Mouse (Mus musculus) megakaryocyte, embryonic 14.5 days (primary cell): ENCODE data around the gene Jpt1.

Experiments
- FLI1 ChIP-seq: IDR thresholded peaks from 2 replicates; pipeline ENCODE4 v1.6.1; 2012; ENCODE audit warnings: low read length, inconsistent platforms, mixed read lengths
- GATA1 ChIP-seq: IDR thresholded peaks from 3 replicates; pipeline ENCODE4 v1.6.1; 2012; ENCODE audit warnings: mixed read lengths, low read length, inconsistent platforms, borderline replicate concordance

DNA sequence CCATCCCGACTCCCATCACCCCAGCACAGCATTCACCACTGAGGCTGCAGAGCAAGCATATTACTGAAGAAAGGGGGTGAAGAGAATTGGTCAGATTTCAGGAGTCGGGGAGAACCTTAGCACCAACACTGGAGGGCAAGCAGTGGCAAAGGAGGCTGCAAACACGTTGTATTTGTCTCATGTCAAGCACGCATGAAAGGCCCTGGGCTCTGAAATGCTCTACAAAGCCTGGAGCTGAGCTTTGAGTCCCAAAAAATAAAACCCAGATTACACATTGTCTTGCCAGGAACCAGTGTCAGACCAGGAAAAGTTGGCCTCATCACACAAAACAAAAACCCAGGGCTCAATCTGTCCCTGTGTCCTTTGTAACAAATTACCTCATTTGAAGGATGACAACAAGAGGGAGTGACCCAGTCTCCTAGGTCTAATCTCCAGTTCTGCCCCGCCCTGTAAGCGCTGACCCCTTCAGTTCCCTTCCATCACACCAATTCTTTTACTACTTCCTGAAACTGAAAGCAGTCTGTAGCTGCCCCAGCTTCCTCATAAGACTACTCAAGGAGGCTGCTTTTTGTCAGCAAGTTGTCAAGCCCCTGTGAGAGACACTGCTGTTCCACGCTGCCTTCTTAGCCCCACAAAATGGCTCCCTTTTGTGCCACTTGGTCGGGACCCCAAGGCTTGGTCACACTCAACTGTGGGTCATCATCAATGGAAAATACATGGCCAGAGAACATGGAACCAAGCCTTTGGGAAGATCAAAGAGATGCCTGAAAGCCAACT is 1.6 kb downstream of the Jpt1 start:
- no peak for TF ChIP-seq GATA1
- TF ChIP-seq FLI1 = no peak
